Comparison of ENCODE assay signal across 8 mouse cellular contexts in the genomic region with DNA sequence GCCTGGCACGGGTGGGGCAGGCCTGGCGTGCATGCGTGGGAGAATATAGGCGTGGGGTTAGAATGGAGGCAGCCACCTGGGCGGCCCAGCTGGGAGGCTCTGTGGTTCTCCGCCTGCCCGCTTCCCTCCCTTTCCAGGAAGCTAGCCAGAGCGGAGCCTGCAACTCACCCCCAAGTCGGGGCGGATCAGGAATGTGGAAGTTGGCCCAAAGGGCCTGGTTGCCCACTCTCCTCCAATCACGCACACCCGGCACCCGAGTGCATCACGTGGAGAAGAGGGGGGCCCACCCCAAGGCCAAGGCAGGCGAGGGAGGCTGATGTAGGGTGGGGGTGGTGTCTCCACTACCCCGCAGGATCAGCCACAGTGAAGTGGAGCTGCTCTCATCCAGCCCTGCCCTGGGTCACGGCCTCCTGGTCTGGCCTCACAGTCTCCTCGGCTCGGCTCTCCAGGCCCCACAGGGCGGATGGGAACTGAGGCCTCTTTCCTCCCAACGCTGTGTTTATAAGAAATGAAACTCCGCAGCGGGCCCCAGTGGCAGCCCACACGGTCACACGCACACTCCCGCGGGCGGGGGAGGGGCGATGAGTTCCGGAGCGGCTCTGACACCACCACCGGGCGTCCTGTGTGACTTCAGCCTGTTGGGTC. TPM values are rescaled to one million over a fixed set of nuclear protein-coding genes. Genes with fewer than 3 reads are reported as not detected.
DNase-seq lines count a peak whose midpoint lies in the region; ATAC-seq lines count a peak whose summit lies in the region.

No protein-coding gene starts in this region.

- H3K9ac ChIP-seq in intestine, embryonic 14.5 days (ENCODE audit: low read length): peak overlapping the region; percentile 17

- H3K4me1 ChIP-seq in intestine, embryonic 14.5 days (replicated peaks; ENCODE audit: control insufficient read depth, insufficient read depth, low read length): peaks cover 53% of the 10 kb centered on the region

- WGBS in intestine, embryonic 14.5 days: 2% methylated on average over 33 of the region's 33 CpGs

- H3K27ac ChIP-seq in intestine, embryonic 14.5 days (ENCODE audit: low read depth): peak overlapping the region; percentile 93

- H3K4me3 ChIP-seq in intestine, embryonic 14.5 days (ENCODE audit: low read depth, low read length): peak overlapping the region; percentile 23

- intact Hi-C loops in gastrocnemius, postnatal 14 days (cut with DNase I; ENCODE audit: low total_unique reads): no loop called here
- intact Hi-C loops in left cerebral cortex, postnatal 10 days (cut with DNase I): loop anchor here (5.0 kb wide), 1 partner anchor 84 kb away; no protein-coding TSS in a partner anchor

- no peaks in the 10 kb centered on the region for H3K9me3 ChIP-seq in intestine, embryonic 14.5 days (ENCODE audit: control insufficient read depth, low read length)

- H3K4me2 ChIP-seq in intestine, embryonic 14.5 days (ENCODE audit: low read length): peak overlapping the region; percentile 63

- DNase-seq in adipocyte (ENCODE audit: low spot score): peak; percentile 96
- peak; percentile 80 for DNase-seq in embryo, embryonic 10.5 days (ENCODE audit: low spot score)
- DNase-seq in gastrocnemius, postnatal 14 days: peak; percentile 93
- peak; percentile 91 for DNase-seq in intestine, embryonic 14.5 days (ENCODE audit: low spot score)
- peak; percentile 57 to 95 for DNase-seq in left cerebral cortex, postnatal 10 days (ENCODE audit: extremely low spot score in 1 of 2, low spot score in 2 of 2)
- peak; percentile 83 for DNase-seq in right cerebral cortex, postnatal 14 days
- DNase-seq in urinary bladder, postnatal 25 days (ENCODE audit: low spot score): peak; percentile 85

- H3K27me3 ChIP-seq in intestine, embryonic 14.5 days (replicated peaks; ENCODE audit: control insufficient read depth, insufficient read depth, low read length): no peaks in the 10 kb centered on the region

- peak; percentile 75 for ATAC-seq in intestine, embryonic 14.5 days (replicated peaks; ENCODE audit: low FRiP score, low TSS enrichment, low read depth)
- ATAC-seq in megakaryocyte progenitor cell, adult 5-6 weeks (replicated peaks; ENCODE audit: poor library complexity): peak; percentile 78

- H3K36me3 ChIP-seq in intestine, embryonic 14.5 days (ENCODE audit: control insufficient read depth, insufficient read depth, low read length): no peaks in the 10 kb centered on the region

RNA-seq across cellular contexts. Expression of a gene that starts 6.2 kb away (rescaled TPM):
- 1 to 10 TPM; 8.7 to 9.1 TPM for total RNA-seq in gastrocnemius, postnatal 14 days (2021)
- 34.3 and 35.5 TPM in 2 replicates for polyA plus RNA-seq in intestine, embryonic 14.5 days (2014; fragmentation: Nextera tagmentation; extraction: Ambion mirVana)
- 1 to 10 TPM; 2.3 to 3.3 TPM for total RNA-seq in left cerebral cortex, postnatal 10 days (2021)
- total RNA-seq in megakaryocyte progenitor cell, adult 5-6 weeks (2015): 25.0 and 29.8 TPM in 2 replicates
- 32.9 and 46.8 TPM in 2 replicates for total RNA-seq in megakaryocyte progenitor cell, adult 5-6 weeks (2017)

RNA-seq across cellular contexts. Expression of a gene that starts 9.4 kb away (rescaled TPM):
- total RNA-seq in gastrocnemius, postnatal 14 days (2021): under 1 TPM; 0.23 to 0.33 TPM
- 0.60 and 0.68 TPM in 2 replicates for polyA plus RNA-seq in intestine, embryonic 14.5 days (2014; fragmentation: Nextera tagmentation; extraction: Ambion mirVana)
- under 1 TPM in 1 of 2 experiments, not detected in 1; 0.41 TPM for total RNA-seq in left cerebral cortex, postnatal 10 days (2021)
- total RNA-seq in megakaryocyte progenitor cell, adult 5-6 weeks (2015): not detected in 2 replicates
- 0.37 TPM in 1 of 2 replicates, not detected in the other for total RNA-seq in megakaryocyte progenitor cell, adult 5-6 weeks (2017)

RNA-seq across cellular contexts. Expression of a gene that starts 43.0 kb away (rescaled TPM):
- not detected for total RNA-seq in gastrocnemius, postnatal 14 days (2021)
- not detected in 2 replicates for polyA plus RNA-seq in intestine, embryonic 14.5 days (2014; fragmentation: Nextera tagmentation; extraction: Ambion mirVana)
- total RNA-seq in left cerebral cortex, postnatal 10 days (2021): under 1 TPM in 1 of 2 experiments, not detected in 1; 0.30 TPM
- total RNA-seq in megakaryocyte progenitor cell, adult 5-6 weeks (2015): not detected in 2 replicates
- not detected in 2 replicates for total RNA-seq in megakaryocyte progenitor cell, adult 5-6 weeks (2017)

RNA-seq across cellular contexts. Expression of a gene that starts 56.5 kb away (rescaled TPM):
- total RNA-seq in gastrocnemius, postnatal 14 days (2021): 1 to 10 TPM; 5.2 to 6.7 TPM
- polyA plus RNA-seq in intestine, embryonic 14.5 days (2014; fragmentation: Nextera tagmentation; extraction: Ambion mirVana): 29.5 and 29.8 TPM in 2 replicates
- 1 to 10 TPM; 9.4 to 9.7 TPM for total RNA-seq in left cerebral cortex, postnatal 10 days (2021)
- total RNA-seq in megakaryocyte progenitor cell, adult 5-6 weeks (2015): 49.3 and 57.7 TPM in 2 replicates
- 66.5 and 79.1 TPM in 2 replicates for total RNA-seq in megakaryocyte progenitor cell, adult 5-6 weeks (2017)

Comparison
In these comparisons a context has a peak if more than half of its experiments do, and no peak if none do; other contexts are left out.
1. Peak in every context shown above with its lines: DNase-seq, ATAC-seq, H3K4me3 ChIP-seq and H3K27ac ChIP-seq.